Mouse (Mus musculus): Measurements from ENCODE around the gene Cux2.

- no peak for TF ChIP-seq POLR2A (IDR thresholded peaks at IDR 0.05; ENCODE audit: insufficient read length, low read depth)
- TF ChIP-seq POLR2AphosphoS2 (IDR thresholded peaks at IDR 0.05; ENCODE audit: insufficient read length, low read depth) = no peak
- no peak for TF ChIP-seq E2F4 (IDR thresholded peaks at IDR 0.05; ENCODE audit: insufficient read depth)
- no peak for TF ChIP-seq REST (IDR thresholded peaks at IDR 0.05; ENCODE audit: insufficient read depth, insufficient read length)
- no peak for TF ChIP-seq TCF12 (IDR thresholded peaks at IDR 0.05; ENCODE audit: insufficient read depth, poor library complexity, severe bottlenecking)
Measured at GRCm38 (mm10) chr5:121928362-121929000, 121.4 kb downstream of the Cux2 start.

Data from myocyte (in vitro differentiated cells).